ENCODE assay signal across 13 mouse cellular contexts in the genomic region with DNA sequence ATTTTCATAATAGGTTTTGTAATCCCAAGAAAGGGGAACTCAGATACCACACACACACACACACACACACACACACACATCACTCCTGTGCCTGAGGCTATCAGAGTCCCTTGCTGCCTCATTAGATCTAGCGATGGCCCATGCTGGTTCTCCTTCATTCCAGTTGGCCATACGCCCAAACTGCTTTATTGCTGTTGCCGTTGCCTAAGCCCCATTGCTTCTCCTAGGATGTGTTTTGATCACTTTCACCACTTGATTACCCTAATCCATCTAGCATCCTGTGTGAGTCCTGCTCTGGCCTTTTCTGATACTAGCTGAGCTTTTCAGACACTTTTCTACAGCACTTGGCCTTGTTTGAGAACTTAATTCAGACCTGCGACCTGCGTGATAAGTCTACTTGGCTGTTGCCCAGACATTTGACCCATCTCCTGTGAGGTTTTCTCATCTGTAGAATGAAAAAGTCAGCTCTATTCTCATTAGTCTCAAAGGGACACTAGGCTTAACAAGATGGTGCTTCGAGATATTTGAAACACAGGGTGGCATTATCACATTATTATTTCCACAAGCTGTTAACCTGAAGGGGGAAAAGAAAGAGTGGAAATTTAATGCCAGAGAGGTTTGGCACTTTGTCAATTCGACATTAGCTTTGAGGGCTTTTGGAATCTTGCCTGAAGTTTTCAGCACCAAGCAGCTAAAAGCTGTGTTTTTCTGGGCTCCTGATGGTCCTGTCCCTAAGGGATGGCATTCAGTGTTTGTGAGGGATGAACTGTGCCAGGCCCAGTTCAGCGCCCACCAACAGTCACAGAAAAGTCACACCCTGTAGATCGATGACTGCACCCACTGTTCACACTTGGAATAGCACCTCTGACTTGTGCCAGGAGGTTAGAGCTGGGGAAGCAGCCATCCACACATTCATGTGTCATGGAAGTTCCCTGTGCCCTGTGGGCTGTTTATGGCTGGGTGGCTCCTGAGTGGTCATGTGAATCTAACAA. TPM values are rescaled to one million over a fixed set of nuclear protein-coding genes. Genes with fewer than 3 reads are reported as not detected.
DNase-seq lines count a peak whose midpoint lies in the region; ATAC-seq and TF ChIP-seq lines count a peak whose summit lies in the region.
"Had no signal": no experiment of that assay in that cellular context is flagged by ENCODE, and none has a peak within 500 bp of the region (broad histone marks: within the 10 kb centered on the region; RNA-seq: fewer than 3 reads in every experiment).

No protein-coding gene starts in this region.

- no peak overlapping the region for H3K9ac ChIP-seq in kidney, postnatal 0 days (ENCODE audit: low read depth, low read length)
- no peak overlapping the region for H3K9ac ChIP-seq in kidney, embryonic 14.5 days (ENCODE audit: low read depth, low read length)
- H3K9ac ChIP-seq: liver, embryonic 14.5 days had no signal

- H3K27ac ChIP-seq in kidney, postnatal 0 days = no peak overlapping the region
- H3K27ac ChIP-seq in kidney, embryonic 14.5 days (ENCODE audit: low read depth, low read length) = no peak overlapping the region
- H3K27ac ChIP-seq: liver, embryonic 14.5 days had no signal

- no peaks in the 10 kb centered on the region for H3K27me3 ChIP-seq in kidney, postnatal 0 days (ENCODE audit: insufficient read depth, low read length)
- H3K27me3 ChIP-seq in kidney, embryonic 14.5 days (ENCODE audit: control insufficient read depth, insufficient read depth, low read length) = no peaks in the 10 kb centered on the region

- DNase-seq in cerebellum, postnatal 10 days = peak; percentile 85 to 89
- DNase-seq in cerebellum, adult 9-11 months = no peak
- DNase-seq in kidney, postnatal 0 days (ENCODE audit: low spot score) = no peak
- DNase-seq in NIH3T3 (ENCODE audit: low read depth) = peak; percentile 21
- DNase-seq in layer of hippocampus, adult 9-11 months = peak; percentile 35
- no peak for DNase-seq in Muller cell, postnatal 12 days (ENCODE audit: inconsistent ontology term)
- DNase-seq in embryo, embryonic 10.5 days (ENCODE audit: low spot score) = no peak
- DNase-seq: gastrocnemius, postnatal 14 days; spleen, adult 18-20 months had no signal

- H3K9me3 ChIP-seq in kidney, postnatal 0 days (replicated peaks; ENCODE audit: low read length) = no peaks in the 10 kb centered on the region
- no peaks in the 10 kb centered on the region for H3K9me3 ChIP-seq in kidney, embryonic 14.5 days (ENCODE audit: control insufficient read depth, low read length)

- TF ChIP-seq CTCF in kidney, postnatal 0 days (IDR thresholded peaks at IDR 0.05; ENCODE audit: low read depth) = no peak

- H3K36me3 ChIP-seq in kidney, postnatal 0 days (ENCODE audit: insufficient read depth, low read length) = no peaks in the 10 kb centered on the region
- no peaks in the 10 kb centered on the region for H3K36me3 ChIP-seq in kidney, embryonic 14.5 days (ENCODE audit: control insufficient read depth, insufficient read depth, low read length)
- H3K36me3 ChIP-seq: G1E had no signal

- WGBS in kidney, postnatal 0 days = 55% methylated on average over 9 of the region's 9 CpGs
- WGBS in kidney, embryonic 14.5 days = 68% methylated on average over 9 of the region's 9 CpGs

- no peak overlapping the region for H3K4me2 ChIP-seq in kidney, postnatal 0 days (ENCODE audit: low read length)
- no peak overlapping the region for H3K4me2 ChIP-seq in kidney, embryonic 14.5 days (replicated peaks; ENCODE audit: low read depth, low read length)

- no peaks in the 10 kb centered on the region for H3K4me1 ChIP-seq in kidney, postnatal 0 days (replicated peaks; ENCODE audit: insufficient read depth, low read length)
- H3K4me1 ChIP-seq in kidney, embryonic 14.5 days (ENCODE audit: control insufficient read depth, insufficient read depth, low read length) = no peaks in the 10 kb centered on the region

- peak; percentile 46; the same call in 1 of the 2 replicates for ATAC-seq in kidney, postnatal 0 days (replicated peaks; ENCODE audit: low FRiP score, low read depth)
- no peak for ATAC-seq in kidney, embryonic 14.5 days (ENCODE audit: low FRiP score, low TSS enrichment)
- ATAC-seq: intestine, postnatal 0 days had no signal

- H3K4me3 ChIP-seq in kidney, postnatal 0 days (replicated peaks; ENCODE audit: low read depth, low read length) = no peak overlapping the region
- no peak overlapping the region for H3K4me3 ChIP-seq in kidney, embryonic 14.5 days (ENCODE audit: low read length)

RNA-seq across cellular contexts. Expression of a gene that starts 7.1 kb away (rescaled TPM):
- 70.0 and 71.8 TPM in 2 replicates for polyA plus RNA-seq in kidney, postnatal 0 days (2015; fragmentation: Nextera tagmentation; extraction: Ambion mirVana)
- polyA plus RNA-seq in kidney, embryonic 14.5 days (2014; fragmentation: Nextera tagmentation; extraction: Ambion mirVana) = 50.1 and 52.2 TPM in 2 replicates
- polyA plus RNA-seq: G1E had no signal

Comparison
In these comparisons a context has a peak if more than half of its experiments do, and no peak if none do; other contexts are left out.
1. DNase-seq: peak in cerebellum, postnatal 10 days (2 of 2), NIH3T3 (single experiment) and layer of hippocampus, adult 9-11 months (single experiment); none in cerebellum, adult 9-11 months (single experiment), kidney, postnatal 0 days (single experiment), Muller cell, postnatal 12 days (single experiment) and embryo, embryonic 10.5 days (single experiment).